Mouse (Mus musculus): ENCODE measurements around the gene Rnf220. TPM values are rescaled to one million over a fixed set of nuclear protein-coding genes. Genes with fewer than 3 reads are reported as not detected.

Gene Rnf220
- total and polyA plus RNA-seq, 3 experiments = 64.4 to 117 (median 86.8) TPM

DNA sequence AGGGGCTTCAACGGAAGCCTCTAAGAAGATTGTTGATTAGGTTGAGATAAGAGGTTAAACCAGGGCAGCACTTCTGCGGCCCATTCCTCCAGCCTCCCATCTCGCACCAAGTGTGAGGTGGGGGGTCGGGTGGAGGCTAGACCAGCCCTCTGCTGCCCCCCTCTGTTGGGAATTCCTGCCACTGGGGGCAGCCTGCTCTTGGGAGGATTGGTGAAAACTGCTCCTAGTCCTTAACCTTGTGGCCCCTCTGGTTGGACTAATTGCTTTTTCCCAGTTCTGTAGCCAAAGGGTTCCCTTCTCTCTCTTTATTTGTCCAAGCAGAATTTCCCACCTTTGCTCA is 183.8 kb downstream of the Rnf220 start:
- no peak overlapping the region for H3K27ac ChIP-seq (ENCODE audit: insufficient read depth, low read depth)
- peaks cover 3 to 35% of the 10 kb centered on the region in 2 experiments for H3K4me1 ChIP-seq (ENCODE audit: control insufficient read depth in 1 of 2, insufficient read depth in 2 of 2)
- no peak for TF ChIP-seq JUND (conservative IDR thresholded peaks at IDR 0.05; ENCODE audit: low read depth, low read length)
- no peak for TF ChIP-seq MXI1 (IDR thresholded peaks at IDR 0.05; ENCODE audit: low read depth, low read length)
- TF ChIP-seq RAD21 (IDR thresholded peaks at IDR 0.05; ENCODE audit: low read depth, low read length) = peak; percentile 48
- no peak for TF ChIP-seq NELFE (IDR thresholded peaks at IDR 0.05; ENCODE audit: low read depth, low read length)
- no peak for TF ChIP-seq IRF4 (IDR thresholded peaks at IDR 0.05; ENCODE audit: low read depth, low read length)
- no peak for TF ChIP-seq TCF12 (IDR thresholded peaks at IDR 0.05; ENCODE audit: low read depth, low read length)
- TF ChIP-seq CHD1 (IDR thresholded peaks at IDR 0.05; ENCODE audit: low read depth, low read length) = no peak
- TF ChIP-seq ZKSCAN1 (IDR thresholded peaks at IDR 0.05; ENCODE audit: borderline replicate concordance, low read depth, low read length) = no peak
- TF ChIP-seq BHLHE40 (IDR thresholded peaks at IDR 0.05; ENCODE audit: low read depth, low read length) = no peak
- TF ChIP-seq CTCF (conservative IDR thresholded peaks at IDR 0.05 in 1 of 2, IDR thresholded peaks at IDR 0.05 in 1 of 2; ENCODE audit: low read depth in 2 of 2, low read length in 2 of 2) = peak in 1 of 2 experiments; percentile 74; a peak in 2 of 4 replicates
- TF ChIP-seq SMC3 (IDR thresholded peaks at IDR 0.05; ENCODE audit: low read depth, low read length) = peak; percentile 64
- TF ChIP-seq POLR2A (IDR thresholded peaks at IDR 0.05; ENCODE audit: low read depth, low read length) = no peak
- no peak for TF ChIP-seq PAX5 (IDR thresholded peaks at IDR 0.05; ENCODE audit: low read length)
- TF ChIP-seq MEF2A (IDR thresholded peaks at IDR 0.05; ENCODE audit: borderline replicate concordance, low read depth, low read length) = no peak
- TF ChIP-seq MAZ (IDR thresholded peaks at IDR 0.05; ENCODE audit: low read depth, low read length) = no peak
- no peaks in the 10 kb centered on the region for H3K27me3 ChIP-seq (replicated peaks)
- dilution Hi-C loops (cut with MboI; ENCODE audit: extremely low pct_ligation_motif_present, extremely low pct_unique_long_range_greater_than_20kb, low sequenced_read_pairs) (no loop called here), in situ Hi-C loops (cut with MboI; ENCODE audit: low pct_ligation_motif_present, low pct_unique_long_range_greater_than_20kb, low sequenced_read_pairs) (no loop called here)
- no peaks in the 10 kb centered on the region for H3K79me2 ChIP-seq (replicated peaks; ENCODE audit: control insufficient read depth, extremely low read depth, insufficient read depth, poor library complexity, severe bottlenecking)
- H3K9me3 ChIP-seq (replicated peaks; ENCODE audit: low read length) = peaks cover 2% of the 10 kb centered on the region
- H3K36me3 ChIP-seq (replicated peaks in 1 of 2; ENCODE audit: control insufficient read depth in 1 of 2, insufficient read depth in 1 of 2, low read length in 1 of 2) = no peaks in the 10 kb centered on the region
- no peak overlapping the region for H3K4me3 ChIP-seq (replicated peaks in 1 of 3; ENCODE audit: low read depth in 2 of 3, low read length in 2 of 3, poor library complexity in 1 of 3)
- DNase-seq (ENCODE audit: extremely low read depth) = no peak
- H3K9ac ChIP-seq (ENCODE audit: insufficient read depth, low read depth) = no peak overlapping the region
- no peak overlapping the region for H3K4me2 ChIP-seq (ENCODE audit: insufficient read depth, low read depth, poor library complexity, severe bottlenecking)

DNA sequence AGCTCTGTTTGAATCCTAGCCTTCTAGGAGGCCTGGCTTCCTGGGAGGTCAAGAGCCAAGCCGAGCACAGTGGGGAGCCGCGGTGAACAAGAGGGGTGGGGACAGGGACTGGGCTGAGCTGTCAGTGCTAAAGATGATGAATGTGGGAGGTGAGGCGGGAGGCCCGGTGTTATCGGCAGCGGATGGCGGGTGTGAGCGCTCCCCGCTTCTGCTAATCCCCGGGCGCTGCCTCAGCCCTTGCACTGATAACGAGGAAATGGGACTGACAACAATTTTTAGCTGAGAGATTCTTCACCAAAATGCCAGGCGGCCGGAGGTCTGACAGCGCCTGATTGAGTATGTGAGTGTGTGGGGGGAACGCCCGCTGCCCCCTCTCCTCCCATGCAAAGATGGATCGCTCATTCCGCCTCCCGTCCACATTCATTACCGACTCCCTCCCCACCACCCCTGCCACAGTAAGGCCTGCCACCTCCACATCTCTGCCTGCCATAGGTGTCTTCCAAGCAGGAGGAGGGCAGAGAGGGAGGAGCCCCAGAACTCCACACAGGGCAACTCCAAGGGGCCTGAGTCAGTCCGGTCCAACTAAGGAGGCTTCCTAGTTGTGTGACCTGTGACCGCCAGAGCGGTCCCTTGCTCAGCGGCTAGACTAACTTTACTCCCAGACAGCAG is 184.3 kb downstream of the Rnf220 start:
- in situ Hi-C loops (cut with MboI; ENCODE audit: low pct_ligation_motif_present, low pct_unique_long_range_greater_than_20kb, low sequenced_read_pairs) = no loop called here
- dilution Hi-C loops (cut with MboI; ENCODE audit: extremely low pct_ligation_motif_present, extremely low pct_unique_long_range_greater_than_20kb, low sequenced_read_pairs) = no loop called here
- Histone ChIP-seq H3K4me1 (ENCODE audit: control insufficient read depth in 1 of 2, insufficient read depth in 2 of 2) (peaks cover 6 to 40% of the 10 kb centered on the region in 2 experiments), H3K27ac (ENCODE audit: insufficient read depth, low read depth) (no peak overlapping the region), H3K4me2 (ENCODE audit: insufficient read depth, low read depth, poor library complexity, severe bottlenecking) (no peak overlapping the region), H3K9me3 (replicated peaks; ENCODE audit: low read length) (peaks cover 2% of the 10 kb centered on the region), H3K36me3 (replicated peaks in 1 of 2; ENCODE audit: control insufficient read depth in 1 of 2, insufficient read depth in 1 of 2, low read length in 1 of 2) (no peaks in the 10 kb centered on the region), H3K4me3 (replicated peaks in 1 of 3; ENCODE audit: low read depth in 2 of 3, low read length in 2 of 3, poor library complexity in 1 of 3) (no peak overlapping the region), H3K27me3 (replicated peaks) (no peaks in the 10 kb centered on the region), H3K9ac (ENCODE audit: insufficient read depth, low read depth) (no peak overlapping the region), H3K79me2 (replicated peaks; ENCODE audit: control insufficient read depth, extremely low read depth, insufficient read depth, poor library complexity, severe bottlenecking) (no peaks in the 10 kb centered on the region)
- DNase-seq (ENCODE audit: extremely low read depth) = no peak
- TF ChIP-seq MXI1 (IDR thresholded peaks at IDR 0.05; ENCODE audit: low read depth, low read length) = no peak
- no peak for TF ChIP-seq ZC3H11A (IDR thresholded peaks at IDR 0.05; ENCODE audit: low read depth, low read length)
- TF ChIP-seq USF2 (conservative IDR thresholded peaks at IDR 0.05; ENCODE audit: low read depth, low read length) = no peak
- TF ChIP-seq SIN3A (IDR thresholded peaks at IDR 0.05; ENCODE audit: low read length) = no peak

All from CH12.LX (cell line).